Mouse (Mus musculus) CH12.LX (cell line): ENCODE data around the gene Epb41l2. TPM values are rescaled to one million over a fixed set of nuclear protein-coding genes. Genes with fewer than 3 reads are reported as not detected.

Source experiments
- DNase-seq: peaks from one replicate; pipeline ENCODE4 v3.0.0-alpha.2; 2013; ENCODE audit errors: extremely low read depth
- H3K27ac ChIP-seq: 2 replicates; pipeline ENCODE4 v1.5.1; 2012; ENCODE audit warnings: low read depth, mild to moderate bottlenecking, control low read depth, moderate library complexity; ENCODE audit not compliant: insufficient read depth
- H3K27me3 ChIP-seq: replicated peaks from 2 replicates; pipeline ENCODE3; 2012; ENCODE audit warnings: inconsistent platforms
- H3K36me3 ChIP-seq, 2 experiments: replicated peaks in 1 of 2; 2 replicates each; pipeline versions ENCODE3 to v1.6.1; 2012; ENCODE audit warnings: inconsistent platforms in 1 of 2, low read length in 1 of 2, mild to moderate bottlenecking in 1 of 2, mixed read lengths in 1 of 2, moderate library complexity in 1 of 2; ENCODE audit not compliant: control insufficient read depth in 1 of 2, insufficient read depth in 1 of 2
- H3K4me1 ChIP-seq, 2 experiments: 2 replicates each; pipeline ENCODE4 v1.6.1; 2012; ENCODE audit warnings: inconsistent platforms in 1 of 2, moderate library complexity in 1 of 2; ENCODE audit not compliant: insufficient read depth in 2 of 2, control insufficient read depth in 1 of 2
- H3K4me2 ChIP-seq: 2 replicates; pipeline ENCODE4 v1.6.1; 2012; ENCODE audit warnings: low read depth, mild to moderate bottlenecking, control low read depth; ENCODE audit not compliant: poor library complexity, insufficient read depth, severe bottlenecking
- H3K4me3 ChIP-seq, 3 experiments: fragments of 150-350 bp in 1 of 3; sonication (generic) in 1 of 3; replicated peaks in 1 of 3; 2 replicates each; pipeline versions ENCODE3 to v1.5.1; 2011 to 2012; ENCODE audit warnings: low read depth in 2 of 3, low read length in 2 of 3, mild to moderate bottlenecking in 2 of 3, moderate library complexity in 2 of 3, control low read depth in 1 of 3, improper control_type of control experiment in 1 of 3, inconsistent platforms in 1 of 3, mixed read lengths in 1 of 3; ENCODE audit not compliant: poor library complexity in 1 of 3
- H3K79me2 ChIP-seq: replicated peaks from 2 replicates; pipeline ENCODE4 v1.6.1; 2012; ENCODE audit warnings: mild to moderate bottlenecking, moderate library complexity; ENCODE audit not compliant: control insufficient read depth, poor library complexity, insufficient read depth, severe bottlenecking; ENCODE audit errors: extremely low read depth
- H3K9ac ChIP-seq: 2 replicates; pipeline ENCODE4 v1.6.1; 2012; ENCODE audit warnings: low read depth, mild to moderate bottlenecking, control low read depth, moderate library complexity; ENCODE audit not compliant: insufficient read depth
- H3K9me3 ChIP-seq: replicated peaks from 2 replicates; pipeline ENCODE3; 2012; ENCODE audit warnings: low read length, inconsistent platforms, mixed read lengths
- BHLHE40 ChIP-seq: IDR thresholded peaks from 2 replicates; pipeline ENCODE4 v1.6.1; 2011; ENCODE audit warnings: mild to moderate bottlenecking, low read depth, low read length, improper control_type of control experiment
- CHD2 ChIP-seq: IDR thresholded peaks from 2 replicates; pipeline ENCODE4 v1.6.1; 2011; ENCODE audit warnings: low read length, improper control_type of control experiment
- CTCF ChIP-seq, 2 experiments: IDR thresholded peaks in 1 of 2; conservative IDR thresholded peaks in 1 of 2; 2 replicates each; pipeline ENCODE4 v1.5.1; 2011 to 2012; ENCODE audit warnings: low read depth in 2 of 2, low read length in 2 of 2, improper control_type of control experiment in 1 of 2, inconsistent platforms in 1 of 2, mild to moderate bottlenecking in 1 of 2, moderate library complexity in 1 of 2
- E2F4 ChIP-seq: IDR thresholded peaks from 2 replicates; pipeline ENCODE4 v1.6.1; 2011; ENCODE audit warnings: low read depth, low read length, improper control_type of control experiment; ENCODE audit not compliant: insufficient replicate concordance
- EP300 ChIP-seq: IDR thresholded peaks from 2 replicates; pipeline ENCODE4 v1.6.1; 2011; ENCODE audit warnings: low read length, improper control_type of control experiment
- ETS1 ChIP-seq: conservative IDR thresholded peaks from 2 replicates; pipeline ENCODE4 v1.6.1; 2012; ENCODE audit warnings: low read depth, mild to moderate bottlenecking, inconsistent platforms, low read length, improper control_type of control experiment, moderate library complexity
- GABPA ChIP-seq: IDR thresholded peaks from 2 replicates; pipeline ENCODE4 v1.6.1; 2012; ENCODE audit warnings: low read depth, low read length, improper control_type of control experiment, inconsistent platforms; ENCODE audit not compliant: insufficient replicate concordance
- HCFC1 ChIP-seq: IDR thresholded peaks from 2 replicates; pipeline ENCODE4 v1.6.1; 2012; ENCODE audit warnings: low read depth, mild to moderate bottlenecking, inconsistent platforms, low read length, improper control_type of control experiment
- IRF4 ChIP-seq: IDR thresholded peaks from 2 replicates; pipeline ENCODE4 v1.6.1; 2014; ENCODE audit warnings: low read depth, mild to moderate bottlenecking, inconsistent platforms, low read length, improper control_type of control experiment
- KAT2A ChIP-seq: IDR thresholded peaks from 2 replicates; pipeline ENCODE4 v1.6.1; 2012; ENCODE audit warnings: low read length, improper control_type of control experiment, inconsistent platforms; ENCODE audit not compliant: insufficient replicate concordance
- MAFK ChIP-seq: IDR thresholded peaks from 2 replicates; pipeline ENCODE4 v1.6.1; 2011; ENCODE audit warnings: low read length, improper control_type of control experiment; ENCODE audit not compliant: insufficient replicate concordance
- MAZ ChIP-seq: IDR thresholded peaks from 2 replicates; pipeline ENCODE4 v1.6.1; 2012; ENCODE audit warnings: low read depth, mild to moderate bottlenecking, inconsistent platforms, low read length, improper control_type of control experiment, moderate library complexity
- MXI1 ChIP-seq: IDR thresholded peaks from 2 replicates; pipeline ENCODE4 v1.6.1; 2011; ENCODE audit warnings: mild to moderate bottlenecking, low read depth, low read length, improper control_type of control experiment
- NRF1 ChIP-seq: IDR thresholded peaks from 2 replicates; pipeline ENCODE4 v1.6.1; 2014; ENCODE audit warnings: low read depth, mild to moderate bottlenecking, inconsistent platforms, low read length, improper control_type of control experiment, moderate library complexity
- RAD21 ChIP-seq: IDR thresholded peaks from 2 replicates; pipeline ENCODE4 v1.6.1; 2011; ENCODE audit warnings: low read depth, mild to moderate bottlenecking, low read length, improper control_type of control experiment, moderate library complexity
- SMC3 ChIP-seq: IDR thresholded peaks from 2 replicates; pipeline ENCODE4 v1.6.1; 2011; ENCODE audit warnings: low read depth, low read length, improper control_type of control experiment
- TCF12 ChIP-seq: IDR thresholded peaks from 2 replicates; pipeline ENCODE4 v1.6.1; 2014; ENCODE audit warnings: low read depth, mild to moderate bottlenecking, inconsistent platforms, low read length, improper control_type of control experiment
- UBTF ChIP-seq: IDR thresholded peaks from 2 replicates; pipeline ENCODE4 v1.6.1; 2012; ENCODE audit warnings: low read depth, mild to moderate bottlenecking, inconsistent platforms, low read length, improper control_type of control experiment, moderate library complexity
- USF1 ChIP-seq: IDR thresholded peaks from 2 replicates; pipeline ENCODE4 v1.6.1; 2014; ENCODE audit warnings: low read depth, mild to moderate bottlenecking, inconsistent platforms, low read length, improper control_type of control experiment
- ZMIZ1 ChIP-seq: IDR thresholded peaks from 2 replicates; pipeline ENCODE4 v1.6.1; 2012; ENCODE audit warnings: low read depth, mild to moderate bottlenecking, inconsistent platforms, low read length, improper control_type of control experiment
- dilution Hi-C: fragments of 300-500 bp; cut with MboI; formaldehyde crosslinking; loops from 2 replicates; pipeline ENCODE4 v1.14.3; 2020; ENCODE audit warnings: low sequenced_read_pairs; ENCODE audit not compliant: extremely low pct_unique_long_range_greater_than_20kb, extremely low pct_ligation_motif_present
- in situ Hi-C: fragments of 300-500 bp; cut with MboI; formaldehyde crosslinking; loops from 3 replicates; pipeline ENCODE4 v1.14.3; 2019; ENCODE audit warnings: low sequenced_read_pairs, low pct_ligation_motif_present, low pct_unique_long_range_greater_than_20kb, mixed read lengths
- polyA plus RNA-seq: library from polyadenylated mRNA; unstranded; fragments of >175 nt; gene quantifications from 2 replicates; pipeline ENCODE4 v1.2.1, GENCODE M21; 2012; ENCODE audit warnings: low read depth; ENCODE audit not compliant: insufficient read length
- total RNA-seq, 2 experiments: library from RNA; depleted of rRNA; stranded (reverse); fragments of 300-350 nt in 1 of 2; fragments of >200 nt in 1 of 2; gene quantifications; 2 replicates each; pipeline ENCODE4 v1.2.3; 2012 to 2014

The Epb41l2 gene
- total and polyA plus RNA-seq, 3 experiments, result 24.3 to 71.2 (median 28.4) TPM

- Histone ChIP-seq H3K9ac (no peak overlapping the region), H3K79me2 (no peaks in the 10 kb centered on the region), H3K9me3 (no peaks in the 10 kb centered on the region), H3K36me3 (peaks cover 4 to 21% of the 10 kb centered on the region in 2 experiments), H3K27ac (no peak overlapping the region), H3K27me3 (no peaks in the 10 kb centered on the region), H3K4me1 (no peaks in the 10 kb centered on the region), H3K4me3 (no peak overlapping the region), H3K4me2 (no peak overlapping the region)
- no peak for DNase-seq
- in situ Hi-C loops, result no loop called here
- no peak for TF ChIP-seq SMC3
- TF ChIP-seq MAZ, result no peak
- TF ChIP-seq CHD2, result no peak
- no peak for TF ChIP-seq UBTF
- no peak for TF ChIP-seq RAD21
- TF ChIP-seq MAFK, result no peak
- no peak for TF ChIP-seq USF1
- TF ChIP-seq ETS1, result no peak
- TF ChIP-seq ZMIZ1, result no peak
- TF ChIP-seq GABPA, result no peak
- TF ChIP-seq E2F4, result no peak
- TF ChIP-seq MXI1, result no peak
- TF ChIP-seq CTCF (conservative IDR thresholded peaks at IDR 0.05 in 1 of 2, IDR thresholded peaks at IDR 0.05 in 1 of 2; ENCODE audit: low read depth in 2 of 2, low read length in 2 of 2), result no peak
- TF ChIP-seq NRF1, result no peak
- dilution Hi-C loops, result no loop called here
Observed at GRCm38 (mm10) chr10:25527126-25527525, 167.5 kb downstream of the Epb41l2 start.

GRCm38 (mm10) chr10:25531335-25531734 is 171.7 kb downstream of the Epb41l2 start:
- DNase-seq, result no peak
- Histone ChIP-seq H3K4me3 (no peak overlapping the region), H3K9me3 (no peaks in the 10 kb centered on the region), H3K4me2 (no peak overlapping the region), H3K4me1 (no peaks in the 10 kb centered on the region), H3K9ac (no peak overlapping the region), H3K79me2 (no peaks in the 10 kb centered on the region), H3K27ac (no peak overlapping the region), H3K27me3 (no peaks in the 10 kb centered on the region), H3K36me3 (no peaks in the 10 kb centered on the region)
- dilution Hi-C loops (no loop called here), in situ Hi-C loops (no loop called here)
- TF ChIP-seq EP300 (no peak), IRF4 (no peak), ETS1 (no peak), HCFC1 (no peak), TCF12 (no peak), BHLHE40 (no peak), KAT2A (no peak)
